In the genomic region with DNA sequence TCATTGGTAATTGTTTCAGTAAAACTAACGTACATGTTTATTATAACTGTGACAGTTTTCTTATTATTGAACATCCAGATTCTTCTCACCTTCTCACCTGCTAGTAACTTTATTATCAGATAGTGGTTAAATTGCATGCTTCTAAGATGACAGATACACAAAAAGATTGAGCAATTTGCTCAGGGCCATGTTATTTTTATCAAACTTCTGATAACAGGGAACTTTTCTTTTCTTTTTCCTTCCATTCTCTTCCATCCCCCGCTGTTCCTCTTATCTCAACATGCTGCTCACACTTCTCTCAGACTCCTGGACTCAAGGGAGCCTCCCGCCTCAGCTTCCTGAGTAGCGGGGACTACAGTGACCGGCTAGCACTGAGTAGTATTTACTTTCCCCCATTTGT, we compare ENCODE assay signal across 25 mouse cellular contexts. TPM values are rescaled to one million over a fixed set of nuclear protein-coding genes. Genes with fewer than 3 reads are reported as not detected.
A peak's percentile ranks its signal among the peaks of the same experiment; 100 is the strongest.
DNase-seq lines count a peak whose midpoint lies in the region; ATAC-seq and TF ChIP-seq lines count a peak whose summit lies in the region.
"Had no signal": no experiment of that assay in that cellular context is flagged by ENCODE, and none has a peak within 500 bp of the region (broad histone marks: within the 10 kb centered on the region; RNA-seq: fewer than 3 reads in every experiment).

No protein-coding gene starts in this region.

- TF ChIP-seq CTCF in lung, postnatal 0 days (IDR thresholded peaks at IDR 0.05): no peak

- WGBS in heart, embryonic 13.5 days: 51% methylated on average over 5 of the region's 5 CpGs
- WGBS in liver, embryonic 11.5 days: 42% methylated on average over 5 of the region's 5 CpGs
- WGBS in liver, embryonic 12.5 days (ENCODE audit: insufficient replicate concordance): 33% methylated on average over 5 of the region's 5 CpGs
- 54% methylated on average over 5 of the region's 5 CpGs for WGBS in lung, postnatal 0 days

- DNase-seq in heart, postnatal 36 days: no peak
- DNase-seq in liver, embryonic 11.5 days (ENCODE audit: low spot score): no peak
- no peak for DNase-seq in lung, postnatal 0 days (ENCODE audit: low spot score)
- no peak for DNase-seq in lung, postnatal 25 days (ENCODE audit: low spot score)
- peak; percentile 52 for DNase-seq in yolk sac, embryonic 10.5 days (ENCODE audit: low spot score)
- DNase-seq in thymus, adult 18-20 months: no peak
- DNase-seq: adrenal gland, adult 8-10 months; adrenal gland, postnatal 25 days; cerebellum, adult 11-12 months; cerebellum, adult 9-10 months; cerebellum, postnatal 25 days; embryo, embryonic 11 days; gastrocnemius, postnatal 10 days; gastrocnemius, postnatal 36 days; heart, adult 2 months had no signal

- peaks cover 10% of the 10 kb centered on the region for H3K4me1 ChIP-seq in heart, embryonic 13.5 days
- H3K4me1 ChIP-seq in liver, embryonic 11.5 days (replicated peaks; ENCODE audit: control insufficient read depth, insufficient read depth, low read length): peaks cover 14% of the 10 kb centered on the region
- peaks cover 32% of the 10 kb centered on the region for H3K4me1 ChIP-seq in liver, embryonic 12.5 days
- H3K4me1 ChIP-seq in lung, postnatal 0 days (ENCODE audit: insufficient read depth, low read depth, low read length): peaks cover 7% of the 10 kb centered on the region

- no peaks in the 10 kb centered on the region for H3K36me3 ChIP-seq in heart, embryonic 13.5 days
- H3K36me3 ChIP-seq in liver, embryonic 11.5 days (ENCODE audit: control insufficient read depth, insufficient read depth, low read length): no peaks in the 10 kb centered on the region
- no peaks in the 10 kb centered on the region for H3K36me3 ChIP-seq in liver, embryonic 12.5 days
- H3K36me3 ChIP-seq in lung, postnatal 0 days (ENCODE audit: insufficient read depth, low read length): no peaks in the 10 kb centered on the region
- H3K36me3 ChIP-seq: hindbrain, embryonic 10.5 days; hindbrain, embryonic 13.5 days had no signal

- H3K27me3 ChIP-seq in heart, embryonic 13.5 days (replicated peaks): no peaks in the 10 kb centered on the region
- no peaks in the 10 kb centered on the region for H3K27me3 ChIP-seq in liver, embryonic 11.5 days (replicated peaks; ENCODE audit: control insufficient read depth, insufficient read depth, low read length)
- H3K27me3 ChIP-seq in liver, embryonic 12.5 days (replicated peaks): no peaks in the 10 kb centered on the region
- no peaks in the 10 kb centered on the region for H3K27me3 ChIP-seq in lung, postnatal 0 days (replicated peaks; ENCODE audit: insufficient read depth, low read length)
- H3K27me3 ChIP-seq: forebrain, embryonic 13.5 days; hindbrain, embryonic 13.5 days had no signal

- intact Hi-C loops in heart, postnatal 36 days (cut with DNase I): no loop called here

- peak overlapping the region; percentile 20; the same call in 1 of the 2 replicates for H3K27ac ChIP-seq in heart, embryonic 13.5 days (replicated peaks)
- peak overlapping the region; percentile 25; the same call in 1 of the 2 replicates for H3K27ac ChIP-seq in liver, embryonic 11.5 days (ENCODE audit: low read depth, low read length)
- no peak overlapping the region for H3K27ac ChIP-seq in liver, embryonic 12.5 days
- H3K27ac ChIP-seq in lung, postnatal 0 days (ENCODE audit: low read length): 0 out of 2 replicates have a peak overlapping the region, but pooled peaks have one; percentile 20
- H3K27ac ChIP-seq: forebrain, embryonic 10.5 days; forebrain, embryonic 13.5 days; heart, adult 2 months; hindbrain, embryonic 10.5 days; hindbrain, embryonic 13.5 days had no signal

- H3K9me3 ChIP-seq in heart, embryonic 13.5 days: no peaks in the 10 kb centered on the region
- no peaks in the 10 kb centered on the region for H3K9me3 ChIP-seq in liver, embryonic 11.5 days (ENCODE audit: control insufficient read depth, low read length)
- no peaks in the 10 kb centered on the region for H3K9me3 ChIP-seq in liver, embryonic 12.5 days (replicated peaks)
- H3K9me3 ChIP-seq in lung, postnatal 0 days (ENCODE audit: low read length): no peaks in the 10 kb centered on the region
- H3K9me3 ChIP-seq: forebrain, embryonic 10.5 days; forebrain, embryonic 13.5 days; heart, embryonic 10.5 days; hindbrain, embryonic 10.5 days; hindbrain, embryonic 13.5 days had no signal

- no peak overlapping the region for H3K4me3 ChIP-seq in heart, embryonic 13.5 days
- H3K4me3 ChIP-seq in liver, embryonic 11.5 days (ENCODE audit: low read depth, low read length): no peak overlapping the region
- H3K4me3 ChIP-seq in liver, embryonic 12.5 days: no peak overlapping the region
- H3K4me3 ChIP-seq in lung, postnatal 0 days (ENCODE audit: low read depth, low read length): no peak overlapping the region
- H3K4me3 ChIP-seq: forebrain, embryonic 10.5 days; forebrain, embryonic 13.5 days; heart, adult 2 months; heart, embryonic 10.5 days; hindbrain, embryonic 10.5 days; hindbrain, embryonic 13.5 days had no signal

- no peak overlapping the region for H3K9ac ChIP-seq in heart, embryonic 13.5 days
- no peak overlapping the region for H3K9ac ChIP-seq in liver, embryonic 11.5 days (ENCODE audit: low read depth, low read length)
- H3K9ac ChIP-seq in liver, embryonic 12.5 days: no peak overlapping the region
- H3K9ac ChIP-seq in lung, postnatal 0 days (replicated peaks; ENCODE audit: low read depth): no peak overlapping the region
- H3K9ac ChIP-seq: forebrain, embryonic 13.5 days; hindbrain, embryonic 13.5 days had no signal

- no peak for TF ChIP-seq EP300 in lung, postnatal 0 days (IDR thresholded peaks at IDR 0.05)

- H3K4me2 ChIP-seq in heart, embryonic 13.5 days: no peak overlapping the region
- H3K4me2 ChIP-seq in liver, embryonic 11.5 days: no peak overlapping the region
- no peak overlapping the region for H3K4me2 ChIP-seq in liver, embryonic 12.5 days
- no peak overlapping the region for H3K4me2 ChIP-seq in lung, postnatal 0 days (replicated peaks; ENCODE audit: low read depth, low read length)
- H3K4me2 ChIP-seq: forebrain, embryonic 13.5 days; hindbrain, embryonic 13.5 days had no signal

- ATAC-seq in heart, embryonic 13.5 days (ENCODE audit: extremely low read depth, insufficient number of reproducible peaks, low FRiP score, low TSS enrichment): no peak
- no peak for ATAC-seq in liver, embryonic 11.5 days (replicated peaks; ENCODE audit: low FRiP score)
- ATAC-seq in liver, embryonic 12.5 days: no peak
- no peak for ATAC-seq in lung, postnatal 0 days
- ATAC-seq: activated CD4-positive, CD25-positive, alpha-beta regulatory T cell, adult 4 months; forebrain, embryonic 13.5 days; forebrain, embryonic 16.5 days; hindbrain, embryonic 16.5 days had no signal

RNA-seq across cellular contexts. Expression of gene Tgoln1, which starts 4.1 kb away (rescaled TPM):
- 21.5 and 24.0 TPM in 2 replicates for polyA plus RNA-seq in heart, embryonic 13.5 days (2015; fragmentation: Nextera tagmentation; extraction: Ambion mirVana)
- 10 to 100 TPM; 56.9 to 61.9 TPM for total RNA-seq in heart, postnatal 36 days (2021)
- 28.4 and 30.3 TPM in 2 replicates for polyA plus RNA-seq in liver, embryonic 11.5 days (2014; fragmentation: Nextera tagmentation; extraction: Ambion mirVana)
- polyA plus RNA-seq in liver, embryonic 12.5 days (2016; fragmentation: Nextera tagmentation; extraction: Ambion mirVana): 17.8 and 18.8 TPM in 2 replicates
- 120 and 155 TPM in 2 replicates for polyA plus RNA-seq in lung, postnatal 0 days (2015; fragmentation: Nextera tagmentation; extraction: Ambion mirVana)

RNA-seq across cellular contexts. Expression of gene Retsat, which starts 22.6 kb away (rescaled TPM):
- 18.3 and 20.1 TPM in 2 replicates for polyA plus RNA-seq in heart, embryonic 13.5 days (2015; fragmentation: Nextera tagmentation; extraction: Ambion mirVana)
- total RNA-seq in heart, postnatal 36 days (2021): 100 to 1,000 TPM; 185 to 218 TPM
- polyA plus RNA-seq in liver, embryonic 11.5 days (2014; fragmentation: Nextera tagmentation; extraction: Ambion mirVana): 26.0 and 28.4 TPM in 2 replicates
- 15.3 and 16.6 TPM in 2 replicates for polyA plus RNA-seq in liver, embryonic 12.5 days (2016; fragmentation: Nextera tagmentation; extraction: Ambion mirVana)
- polyA plus RNA-seq in lung, postnatal 0 days (2015; fragmentation: Nextera tagmentation; extraction: Ambion mirVana): 38.9 and 42.7 TPM in 2 replicates

RNA-seq across cellular contexts. Expression of gene Elmod3, which starts 22.7 kb away (rescaled TPM):
- polyA plus RNA-seq in heart, embryonic 13.5 days (2015; fragmentation: Nextera tagmentation; extraction: Ambion mirVana): 10.6 and 11.8 TPM in 2 replicates
- 10 to 100 TPM; 13.8 to 20.0 TPM for total RNA-seq in heart, postnatal 36 days (2021)
- polyA plus RNA-seq in liver, embryonic 11.5 days (2014; fragmentation: Nextera tagmentation; extraction: Ambion mirVana): 12.3 and 13.4 TPM in 2 replicates
- polyA plus RNA-seq in liver, embryonic 12.5 days (2016; fragmentation: Nextera tagmentation; extraction: Ambion mirVana): 6.8 and 7.6 TPM in 2 replicates
- polyA plus RNA-seq in lung, postnatal 0 days (2015; fragmentation: Nextera tagmentation; extraction: Ambion mirVana): 15.9 and 19.7 TPM in 2 replicates
